Mouse (Mus musculus) embryonic fibroblast, embryonic 13.5 days (primary cell): ENCODE results near the gene Mef2c.

ENCODE experiments used
- CTCF ChIP-seq: IDR thresholded peaks from 2 replicates; pipeline ENCODE4 v1.5.1; 2011; ENCODE audit warnings: mild to moderate bottlenecking, control low read depth, low read length, moderate library complexity, borderline replicate concordance; ENCODE audit not compliant: insufficient read depth
- POLR2A ChIP-seq: IDR thresholded peaks from 2 replicates; pipeline ENCODE4 v1.6.1; 2011; ENCODE audit warnings: low read depth, mild to moderate bottlenecking, control low read depth, low read length, moderate library complexity

- TF ChIP-seq CTCF (peak; percentile 38; the same call in 1 of the 2 replicates), POLR2A (no peak)
These were observed 151.3 kb downstream of the Mef2c start for GRCm38 (mm10) chr13:83654889-83655769.
